Comparison of ENCODE assay signal across 11 mouse cellular contexts in genomic region chr14:9150841-9151240, GRCm38 (mm10).
"Had no signal": no experiment of that assay in that cellular context is flagged by ENCODE, and none has a peak within 500 bp of the region (broad histone marks: within the 10 kb centered on the region; RNA-seq: fewer than 3 reads in every experiment).

No protein-coding gene starts in this region.

- H3K9me3 ChIP-seq: kidney, embryonic 15.5 days; limb, embryonic 15.5 days; liver, embryonic 12.5 days; midbrain, embryonic 15.5 days; neural tube, embryonic 13.5 days had no signal

- H3K4me3 ChIP-seq: kidney, embryonic 15.5 days; left cerebral cortex, adult 2 months; limb, embryonic 15.5 days; liver, embryonic 12.5 days; midbrain, embryonic 15.5 days; neural tube, embryonic 13.5 days had no signal

- H3K9ac ChIP-seq: kidney, embryonic 15.5 days; limb, embryonic 15.5 days; liver, embryonic 12.5 days; lung, embryonic 14.5 days; midbrain, embryonic 15.5 days; neural tube, embryonic 13.5 days had no signal

- H3K27me3 ChIP-seq: kidney, embryonic 15.5 days; limb, embryonic 15.5 days; liver, embryonic 12.5 days; midbrain, embryonic 15.5 days; neural tube, embryonic 13.5 days had no signal

- H3K4me2 ChIP-seq: kidney, embryonic 15.5 days; limb, embryonic 15.5 days; liver, embryonic 12.5 days; lung, embryonic 14.5 days; midbrain, embryonic 15.5 days; neural tube, embryonic 13.5 days had no signal

- H3K36me3 ChIP-seq: kidney, embryonic 15.5 days; limb, embryonic 15.5 days; liver, embryonic 12.5 days; midbrain, embryonic 15.5 days; neural tube, embryonic 13.5 days had no signal

- H3K27ac ChIP-seq: kidney, embryonic 15.5 days; left cerebral cortex, adult 2 months; limb, embryonic 15.5 days; liver, embryonic 12.5 days; midbrain, embryonic 15.5 days; neural tube, embryonic 13.5 days had no signal

- DNase-seq: kidney, postnatal 14 days; lung, embryonic 14.5 days; right cerebral cortex, adult 18-20 months; right cerebral cortex, postnatal 25 days; thymus, postnatal 36 days had no signal

- H3K4me1 ChIP-seq: kidney, embryonic 15.5 days; limb, embryonic 15.5 days; liver, embryonic 12.5 days; midbrain, embryonic 15.5 days; neural tube, embryonic 13.5 days had no signal
